Comparison of ENCODE assay signal across 9 mouse cellular contexts in genomic region chr2:72196190-72196965, GRCm38 (mm10).
DNase-seq lines count a peak whose midpoint lies in the region; ATAC-seq and TF ChIP-seq lines count a peak whose summit lies in the region.
"Had no signal": no experiment of that assay in that cellular context is flagged by ENCODE, and none has a peak within 500 bp of the region (broad histone marks: within the 10 kb centered on the region; RNA-seq: fewer than 3 reads in every experiment).

No protein-coding gene starts in this region.

- H3K36me3 ChIP-seq in heart, embryonic 12.5 days, result peaks cover 2% of the 10 kb centered on the region
- peaks cover 3% of the 10 kb centered on the region for H3K36me3 ChIP-seq in megakaryocyte, embryonic 14.5 days (replicated peaks; ENCODE audit: low read length)
- H3K36me3 ChIP-seq in forebrain, embryonic 10.5 days (replicated peaks), result no peaks in the 10 kb centered on the region
- no peaks in the 10 kb centered on the region for H3K36me3 ChIP-seq in kidney, adult 2 months (ENCODE audit: control insufficient read depth, insufficient read depth, low read length)
- H3K36me3 ChIP-seq: limb, embryonic 10.5 days had no signal

- H3K4me1 ChIP-seq in heart, embryonic 12.5 days (replicated peaks), result peaks cover 18% of the 10 kb centered on the region
- H3K4me1 ChIP-seq in megakaryocyte, embryonic 14.5 days, result peaks cover 27% of the 10 kb centered on the region
- H3K4me1 ChIP-seq in forebrain, embryonic 10.5 days, result peaks cover 16% of the 10 kb centered on the region
- no peaks in the 10 kb centered on the region for H3K4me1 ChIP-seq in kidney, adult 2 months (ENCODE audit: control insufficient read depth, insufficient read depth, low read length)

- peak; percentile 61; the same call in 1 of the 2 replicates for ATAC-seq in heart, embryonic 12.5 days (ENCODE audit: insufficient number of reproducible peaks, low FRiP score)
- peak; percentile 92 for ATAC-seq in erythroid progenitor cell, adult 5-6 weeks (replicated peaks; ENCODE audit: low FRiP score, poor library complexity, severe bottlenecking)

- intact Hi-C loops in heart, postnatal 36 days (cut with DNase I), result no loop called here

- no peaks in the 10 kb centered on the region for H3K27me3 ChIP-seq in heart, embryonic 12.5 days (replicated peaks)
- H3K27me3 ChIP-seq in megakaryocyte, embryonic 14.5 days (replicated peaks), result peaks cover 2% of the 10 kb centered on the region
- H3K27me3 ChIP-seq in forebrain, embryonic 10.5 days (ENCODE audit: poor library complexity, severe bottlenecking), result no peaks in the 10 kb centered on the region
- H3K27me3 ChIP-seq in kidney, adult 2 months (replicated peaks; ENCODE audit: control insufficient read depth, insufficient read depth, low read length), result no peaks in the 10 kb centered on the region

- 76% methylated on average over 6 of the region's 6 CpGs for WGBS in heart, embryonic 12.5 days
- 72% methylated on average over 6 of the region's 6 CpGs for WGBS in forebrain, embryonic 10.5 days
- 70% methylated on average over 6 of the region's 6 CpGs for WGBS in kidney, adult 2 months

- H3K9ac ChIP-seq in heart, embryonic 12.5 days, result no peak overlapping the region

- no peak overlapping the region for H3K4me2 ChIP-seq in heart, embryonic 12.5 days

- peaks cover 3% of the 10 kb centered on the region for H3K9me3 ChIP-seq in heart, embryonic 12.5 days (replicated peaks)
- H3K9me3 ChIP-seq in megakaryocyte, embryonic 14.5 days, result peaks cover 5% of the 10 kb centered on the region
- H3K9me3 ChIP-seq in forebrain, embryonic 10.5 days, result no peaks in the 10 kb centered on the region; the same call in 1 of the 2 replicates
- H3K9me3 ChIP-seq: limb, embryonic 10.5 days had no signal

- no peak for TF ChIP-seq CTCF in kidney, adult 2 months (conservative IDR thresholded peaks at IDR 0.05; ENCODE audit: insufficient read depth, insufficient read length, low read depth, low read length)

- TF ChIP-seq POLR2A in kidney, adult 2 months (IDR thresholded peaks at IDR 0.05; ENCODE audit: low read depth, low read length), result no peak

- DNase-seq in heart, postnatal 36 days, result no peak
- peak; percentile 15 for DNase-seq in CD4-positive helper T cell, adult 2 months (ENCODE audit: low read depth, low spot score)
- no peak for DNase-seq in forebrain, embryonic 10.5 days (ENCODE audit: extremely low spot score, low spot score)
- DNase-seq in left cerebral cortex, adult 9 months (ENCODE audit: low spot score in 2 of 2), result no peak
- no peak for DNase-seq in kidney, adult 2 months

- H3K27ac ChIP-seq in heart, embryonic 12.5 days (ENCODE audit: poor library complexity, severe bottlenecking), result no peak overlapping the region
- H3K27ac ChIP-seq in forebrain, embryonic 10.5 days, result no peak overlapping the region
- no peak overlapping the region for H3K27ac ChIP-seq in kidney, adult 2 months (ENCODE audit: insufficient read depth, low read depth, low read length)
- H3K27ac ChIP-seq: limb, embryonic 10.5 days had no signal

- no peak overlapping the region for H3K4me3 ChIP-seq in heart, embryonic 12.5 days
- H3K4me3 ChIP-seq in megakaryocyte, embryonic 14.5 days (replicated peaks), result peak overlapping the region; percentile 67
- no peak overlapping the region for H3K4me3 ChIP-seq in forebrain, embryonic 10.5 days
- H3K4me3 ChIP-seq in kidney, adult 2 months (ENCODE audit: insufficient read depth, low read depth, low read length), result no peak overlapping the region
- H3K4me3 ChIP-seq: limb, embryonic 10.5 days had no signal
